Mouse (Mus musculus) liver, adult 10 weeks (tissue): ENCODE results near the gene Esm1. TPM values are rescaled to one million over a fixed set of nuclear protein-coding genes. Genes with fewer than 3 reads are reported as not detected.

Experiments used
- polyA plus RNA-seq: library from polyadenylated mRNA; stranded (reverse); fragments of 350-450 nt; fragmentation: Illumina TruSeq; extraction: RNeasy Lipid Tissue Mini Kit (QIAGEN cat#74804); gene quantifications from one replicate; pipeline ENCODE4 v1.2.3, GENCODE M21; 2014; ENCODE audit warnings: low read depth, low replicate concordance

The Esm1 gene
- 0.48 TPM for polyA plus RNA-seq

DNA sequence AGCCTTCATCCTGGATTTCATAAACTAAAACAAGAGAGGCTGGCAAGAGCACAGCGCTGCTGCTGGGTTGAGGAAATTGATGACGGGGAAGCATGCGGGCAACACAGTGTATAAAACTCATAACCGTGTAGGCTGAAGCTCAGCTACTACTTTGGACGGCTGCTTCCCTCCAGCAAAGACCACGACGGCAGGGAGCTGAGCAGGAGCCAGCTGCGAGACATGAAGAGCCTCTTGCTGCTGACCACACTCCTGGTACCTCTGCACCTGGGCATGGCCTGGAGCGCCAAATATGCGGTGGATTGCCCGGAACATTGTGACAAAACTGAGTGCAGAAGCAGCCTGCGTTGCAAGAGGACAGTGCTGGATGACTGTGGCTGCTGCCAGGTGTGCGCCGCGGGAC, at the start of gene Esm1:
Esm1 (plus strand) TSS at position 36 of the 400 bp plus-strand sequence.

DNA sequence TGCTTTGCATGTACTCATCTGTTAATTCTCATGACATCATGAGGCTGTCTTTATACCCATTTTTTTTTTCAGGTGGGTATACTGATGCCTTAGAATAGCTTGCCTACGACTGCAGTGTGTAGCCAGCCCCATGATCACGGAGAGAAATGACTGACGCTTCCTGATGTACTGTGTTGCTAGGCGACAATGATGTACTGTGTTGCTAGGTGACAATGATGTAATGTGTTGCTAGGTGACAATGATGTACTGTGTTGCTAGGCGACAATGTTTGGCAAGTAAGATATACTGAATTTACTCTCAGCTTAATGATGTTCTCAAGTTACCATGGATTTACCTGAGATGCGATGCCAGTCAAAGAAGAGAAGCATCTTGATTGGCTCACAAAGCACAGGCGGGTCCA, 16.4 kb downstream of the Esm1 start, which contains the start of gene Gzmk:
Gzmk (minus strand) TSS at position 98 of the 400 bp plus-strand sequence.

Other genes starting within 250 kb of the Esm1 start
- gene Ccno, start 221.9 kb upstream of the Esm1 start, polyA plus RNA-seq, result not detected
- gene Mcidas, start 215.8 kb upstream of the Esm1 start, polyA plus RNA-seq, result not detected
- gene Cdc20b, start 174.5 kb upstream of the Esm1 start, polyA plus RNA-seq, result not detected
- gene Gpx8, start 163.2 kb upstream of the Esm1 start, polyA plus RNA-seq, result 4.2 TPM
- gene Gzma, start 108.7 kb upstream of the Esm1 start, polyA plus RNA-seq, result 3.8 TPM
- gene Gzmk, start 16.2 kb downstream of the Esm1 start, polyA plus RNA-seq, result not detected
- not detected for gene BC067074, start 83.5 kb downstream of the Esm1 start, polyA plus RNA-seq